In the genomic region with DNA sequence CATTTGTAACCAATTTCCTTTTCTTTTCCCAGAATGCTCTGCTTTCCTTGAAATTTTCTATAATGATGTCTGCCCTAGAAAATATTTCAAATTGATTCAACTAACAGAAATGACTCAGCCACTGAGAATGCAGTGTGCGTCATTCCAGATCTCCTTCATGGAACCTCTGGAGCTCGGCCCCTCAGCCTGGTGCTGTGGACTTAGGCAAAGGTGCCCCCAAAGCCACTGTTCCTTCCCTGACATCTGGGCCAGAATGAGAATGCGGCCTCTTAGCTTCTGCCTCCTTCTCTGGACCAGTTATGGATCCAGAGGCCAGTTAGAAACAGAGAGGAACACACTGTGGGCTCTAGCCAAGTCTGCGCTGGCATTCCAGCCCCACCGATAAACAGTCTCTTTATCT, we compare ENCODE assay signal across 17 mouse cellular contexts.
DNase-seq lines count a peak whose midpoint lies in the region; ATAC-seq and TF ChIP-seq lines count a peak whose summit lies in the region.
"Had no signal": no experiment of that assay in that cellular context is flagged by ENCODE, and none has a peak within 500 bp of the region (broad histone marks: within the 10 kb centered on the region; RNA-seq: fewer than 3 reads in every experiment).

No protein-coding gene starts in this region.

- TF ChIP-seq POLR2A in embryonic fibroblast, embryonic 13.5 days (IDR thresholded peaks at IDR 0.05; ENCODE audit: low read depth, low read length), result no peak

- H3K9ac ChIP-seq in heart, embryonic 16.5 days (ENCODE audit: low read length), result no peak overlapping the region
- no peak overlapping the region for H3K9ac ChIP-seq in heart, embryonic 11.5 days (ENCODE audit: low read depth, low read length)
- no peak overlapping the region for H3K9ac ChIP-seq in lung, embryonic 16.5 days (ENCODE audit: low read length)
- H3K9ac ChIP-seq: liver, embryonic 12.5 days had no signal

- no peak overlapping the region for H3K4me3 ChIP-seq in heart, embryonic 16.5 days (ENCODE audit: low read length)
- H3K4me3 ChIP-seq in heart, embryonic 11.5 days (ENCODE audit: low read depth, low read length), result no peak overlapping the region
- no peak overlapping the region for H3K4me3 ChIP-seq in lung, embryonic 16.5 days (ENCODE audit: low read length)
- H3K4me3 ChIP-seq in embryonic fibroblast, embryonic 13.5 days (ENCODE audit: insufficient read depth, low read length), result no peak overlapping the region
- H3K4me3 ChIP-seq: erythroblast, embryonic 14.5 days; hindbrain, embryonic 10.5 days; layer of hippocampus, adult 2 months; liver, embryonic 12.5 days had no signal

- TF ChIP-seq CTCF in embryonic fibroblast, embryonic 13.5 days (IDR thresholded peaks at IDR 0.05; ENCODE audit: borderline replicate concordance, insufficient read depth, low read length), result no peak

- H3K27ac ChIP-seq in heart, embryonic 16.5 days (ENCODE audit: low read length), result peak overlapping the region; percentile 62
- H3K27ac ChIP-seq in heart, embryonic 11.5 days (ENCODE audit: low read depth, low read length), result no peak overlapping the region
- H3K27ac ChIP-seq in lung, embryonic 16.5 days (ENCODE audit: low read length), result no peak overlapping the region
- H3K27ac ChIP-seq in embryonic fibroblast, embryonic 13.5 days (ENCODE audit: insufficient read depth, low read length), result peak overlapping the region; percentile 85
- H3K27ac ChIP-seq: hindbrain, embryonic 10.5 days; layer of hippocampus, adult 2 months; liver, embryonic 12.5 days had no signal

- H3K4me2 ChIP-seq in heart, embryonic 16.5 days (ENCODE audit: low read depth, low read length), result no peak overlapping the region
- no peak overlapping the region for H3K4me2 ChIP-seq in heart, embryonic 11.5 days
- H3K4me2 ChIP-seq in lung, embryonic 16.5 days (ENCODE audit: low read depth, low read length), result no peak overlapping the region
- H3K4me2 ChIP-seq: liver, embryonic 12.5 days had no signal

- no peak for DNase-seq in lung, postnatal 4 days
- DNase-seq in adrenal gland, adult 2 months, result peak; percentile 80
- DNase-seq in thymus, adult 18-20 months, result no peak
- DNase-seq: cerebellum, postnatal 14 days; embryo, embryonic 11 days; kidney, adult 9 months; spleen, adult 18-20 months; thymus, postnatal 14 days had no signal

- WGBS in heart, embryonic 16.5 days, result 42% methylated on average over 5 of the region's 5 CpGs
- 67% methylated on average over 5 of the region's 5 CpGs for WGBS in heart, embryonic 11.5 days (ENCODE audit: insufficient replicate concordance)
- 49% methylated on average over 5 of the region's 5 CpGs for WGBS in lung, embryonic 16.5 days

- H3K9me3 ChIP-seq in heart, embryonic 16.5 days (replicated peaks; ENCODE audit: control insufficient read depth, low read length), result no peaks in the 10 kb centered on the region
- H3K9me3 ChIP-seq in heart, embryonic 11.5 days (replicated peaks; ENCODE audit: control insufficient read depth, low read length), result no peaks in the 10 kb centered on the region
- no peaks in the 10 kb centered on the region for H3K9me3 ChIP-seq in lung, embryonic 16.5 days (ENCODE audit: control insufficient read depth, low read length)
- H3K9me3 ChIP-seq: hindbrain, embryonic 10.5 days; liver, embryonic 12.5 days had no signal

- H3K36me3 ChIP-seq in heart, embryonic 16.5 days (ENCODE audit: control insufficient read depth, insufficient read depth), result no peaks in the 10 kb centered on the region
- no peaks in the 10 kb centered on the region for H3K36me3 ChIP-seq in heart, embryonic 11.5 days (ENCODE audit: control insufficient read depth, insufficient read depth, low read length)
- no peaks in the 10 kb centered on the region for H3K36me3 ChIP-seq in lung, embryonic 16.5 days (ENCODE audit: control insufficient read depth, insufficient read depth, low read length)
- H3K36me3 ChIP-seq: hindbrain, embryonic 10.5 days; liver, embryonic 12.5 days had no signal

- ATAC-seq in heart, embryonic 16.5 days (replicated peaks; ENCODE audit: extremely low read depth, insufficient read depth, low FRiP score), result no peak
- no peak for ATAC-seq in heart, embryonic 11.5 days (replicated peaks; ENCODE audit: insufficient number of reproducible peaks, low FRiP score, low TSS enrichment)
- ATAC-seq in lung, embryonic 16.5 days (ENCODE audit: low read depth), result peak; percentile 26; the same call in 1 of the 2 replicates
- ATAC-seq: liver, embryonic 12.5 days had no signal

- H3K4me1 ChIP-seq in heart, embryonic 16.5 days (ENCODE audit: control insufficient read depth, insufficient read depth, low read length), result peaks cover 25% of the 10 kb centered on the region
- H3K4me1 ChIP-seq in heart, embryonic 11.5 days (ENCODE audit: control insufficient read depth, insufficient read depth, low read length), result peaks cover 18% of the 10 kb centered on the region
- H3K4me1 ChIP-seq in lung, embryonic 16.5 days (replicated peaks; ENCODE audit: control insufficient read depth, insufficient read depth, low read length), result peaks cover 13% of the 10 kb centered on the region
- H3K4me1 ChIP-seq in embryonic fibroblast, embryonic 13.5 days (ENCODE audit: control insufficient read depth, insufficient read depth, low read length), result peaks cover 16% of the 10 kb centered on the region

- H3K27me3 ChIP-seq in heart, embryonic 16.5 days (ENCODE audit: control insufficient read depth, insufficient read depth, low read length), result no peaks in the 10 kb centered on the region
- H3K27me3 ChIP-seq in heart, embryonic 11.5 days (ENCODE audit: control insufficient read depth, insufficient read depth, low read length), result no peaks in the 10 kb centered on the region
- no peaks in the 10 kb centered on the region for H3K27me3 ChIP-seq in lung, embryonic 16.5 days (ENCODE audit: control insufficient read depth, insufficient read depth, low read depth, low read length)
- H3K27me3 ChIP-seq: CH12.LX had no signal

Comparison
In these comparisons a context has a peak if more than half of its experiments do, and no peak if none do; other contexts are left out.
1. H3K27ac ChIP-seq: peak in heart, embryonic 16.5 days (single experiment) and embryonic fibroblast, embryonic 13.5 days (single experiment); none in heart, embryonic 11.5 days (single experiment) and lung, embryonic 16.5 days (single experiment).